Mouse (Mus musculus) C2C12 (cell line): ENCODE data around the gene Gm29609. TPM values are rescaled to one million over a fixed set of nuclear protein-coding genes. Genes with fewer than 3 reads are reported as not detected.

Source experiments
- H3K27me3 ChIP-seq: one replicate; pipeline ENCODE4 v1.6.1; 2011; ENCODE audit not compliant: control insufficient read depth, insufficient read depth, insufficient read length
- H3K36me3 ChIP-seq: one replicate; pipeline ENCODE4 v1.6.1; 2011; ENCODE audit not compliant: control insufficient read depth, insufficient read depth
- H3K4me3 ChIP-seq: one replicate; pipeline ENCODE4 v1.5.1; 2011; ENCODE audit warnings: mild to moderate bottlenecking, control low read depth; ENCODE audit not compliant: poor library complexity, insufficient read depth, severe bottlenecking
- H3K79me2 ChIP-seq: one replicate; pipeline ENCODE4 v1.6.1; 2011; ENCODE audit not compliant: control insufficient read depth, insufficient read depth
- H3K79me3 ChIP-seq: one replicate; pipeline ENCODE4 v1.6.1; 2011; ENCODE audit warnings: low read depth, control low read depth
- H3ac ChIP-seq: one replicate; pipeline ENCODE3; 2011; ENCODE audit warnings: low read depth; ENCODE audit not compliant: control insufficient read depth, insufficient read length
- CEBPB ChIP-seq: IDR thresholded peaks from one replicate; pipeline ENCODE4 v1.6.1; 2011; ENCODE audit warnings: low read depth, mild to moderate bottlenecking, control low read depth, moderate library complexity
- CTCF ChIP-seq: IDR thresholded peaks from one replicate; pipeline ENCODE4 v1.5.1; 2011; ENCODE audit not compliant: control insufficient read depth, insufficient read depth, insufficient read length
- FOSL1 ChIP-seq: IDR thresholded peaks from one replicate; pipeline ENCODE4 v1.8.0; 2011; ENCODE audit warnings: mild to moderate bottlenecking, low read length; ENCODE audit not compliant: poor library complexity, insufficient read depth, severe bottlenecking
- MAX ChIP-seq: IDR thresholded peaks from one replicate; pipeline ENCODE4 v1.6.1; 2011; ENCODE audit warnings: mild to moderate bottlenecking, control low read depth
- MYOD1 ChIP-seq: IDR thresholded peaks from one replicate; pipeline ENCODE4 v1.6.1; 2011; ENCODE audit warnings: low read depth; ENCODE audit not compliant: control insufficient read depth, insufficient read length
- MYOG ChIP-seq: IDR thresholded peaks from one replicate; pipeline ENCODE4 v1.6.1; 2011; ENCODE audit not compliant: control insufficient read depth, insufficient read length; ENCODE audit errors: extremely low read depth
- USF1 ChIP-seq: IDR thresholded peaks from one replicate; pipeline ENCODE4 v1.6.1; 2011; ENCODE audit warnings: low read depth, mild to moderate bottlenecking, control low read depth, moderate library complexity
- polyA plus RNA-seq: library from polyadenylated mRNA; unstranded; fragments of >200 nt; fragmentation: generic; extraction: Trizol; gene quantifications from one replicate; pipeline ENCODE4 v1.2.1, GENCODE M21; 2012; ENCODE audit warnings: missing spikeins

Gm29609 gene
- polyA plus RNA-seq, 1 experiment, result 2.9 TPM

GRCm38 (mm10) chr5:31192939-31193630 is 13.4 kb upstream of the Gm29609 start, which contains the start of the genes Snx17 and Eif2b4:
Gene Snx17 (plus strand): TSS chr5:31193227.
Gene Eif2b4 (minus strand): TSS chr5:31193430.
- H3K4me3 ChIP-seq, result peak within 1 kb of the TSS; percentile 90
- H3ac ChIP-seq, result peak within 1 kb of the TSS; percentile 77
- TF ChIP-seq CTCF, result peak; percentile 91
- TF ChIP-seq USF1, result no peak
- TF ChIP-seq CEBPB, result no peak
- no peak for TF ChIP-seq FOSL1
- TF ChIP-seq MYOG, result no peak
- TF ChIP-seq MYOD1, result no peak
- peak; percentile 16 for TF ChIP-seq MAX
- H3K79me3 ChIP-seq, result peaks cover 19% of the 10 kb centered on the region
- peaks cover 40% of the 10 kb centered on the region for H3K79me2 ChIP-seq
- no peaks in the 10 kb centered on the region for H3K27me3 ChIP-seq
- peaks cover 65% of the 10 kb centered on the region for H3K36me3 ChIP-seq

GRCm38 (mm10) chr5:31192045-31192938 is 12.6 kb upstream of the Gm29609 start:
- TF ChIP-seq MYOD1 (peak; percentile 9), MYOG (no peak)
- peak overlapping the region; percentile 90 for H3K4me3 ChIP-seq
- H3K27me3 ChIP-seq, result no peaks in the 10 kb centered on the region
- peaks cover 64% of the 10 kb centered on the region for H3K36me3 ChIP-seq
- H3ac ChIP-seq, result peak overlapping the region; percentile 77
- peaks cover 19% of the 10 kb centered on the region for H3K79me3 ChIP-seq
- H3K79me2 ChIP-seq, result peaks cover 40% of the 10 kb centered on the region

GRCm38 (mm10) chr5:31190201-31190600 is 10.5 kb upstream of the Gm29609 start:
- TF ChIP-seq FOSL1, result no peak
- no peak for TF ChIP-seq MAX
- TF ChIP-seq MYOD1, result no peak
- TF ChIP-seq MYOG, result no peak
- no peak for TF ChIP-seq USF1
- no peak for TF ChIP-seq CTCF
- TF ChIP-seq CEBPB, result no peak

GRCm38 (mm10) chr5:31188223-31188840 is 8.6 kb upstream of the Gm29609 start:
- TF ChIP-seq MAX (no peak), FOSL1 (no peak), MYOD1 (no peak)
- Histone ChIP-seq H3K4me3 (no peak overlapping the region), H3ac (no peak overlapping the region), H3K27me3 (no peaks in the 10 kb centered on the region), H3K36me3 (peaks cover 39% of the 10 kb centered on the region), H3K79me3 (peaks cover 7% of the 10 kb centered on the region), H3K79me2 (peaks cover 20% of the 10 kb centered on the region)

More at GRCm38 (mm10) chr5:31190201-31190600, 10.5 kb upstream of the Gm29609 start:
- no peak overlapping the region for H3ac ChIP-seq
- peaks cover 19% of the 10 kb centered on the region for H3K79me3 ChIP-seq
- peaks cover 51% of the 10 kb centered on the region for H3K36me3 ChIP-seq
- no peaks in the 10 kb centered on the region for H3K27me3 ChIP-seq
- peaks cover 39% of the 10 kb centered on the region for H3K79me2 ChIP-seq
- no peak overlapping the region for H3K4me3 ChIP-seq

- TF ChIP-seq MAX (no peak), FOSL1 (no peak), MYOD1 (no peak), MYOG (no peak), CTCF (no peak), CEBPB (no peak), USF1 (no peak)
- H3K79me3 ChIP-seq, result peaks cover 18% of the 10 kb centered on the region
Measured at GRCm38 (mm10) chr5:31183678-31184077, 4.0 kb upstream of the Gm29609 start.

More at GRCm38 (mm10) chr5:31183678-31184077, 4.0 kb upstream of the Gm29609 start:
- peaks cover 15% of the 10 kb centered on the region for H3K36me3 ChIP-seq
- no peak overlapping the region for H3K4me3 ChIP-seq
- peaks cover 26% of the 10 kb centered on the region for H3K79me2 ChIP-seq
- H3ac ChIP-seq, result no peak overlapping the region
- H3K27me3 ChIP-seq, result no peaks in the 10 kb centered on the region
